Mouse (Mus musculus) ZHBTc4 (cell line): ENCODE data around the gene Ero1l.

Source experiments
- DNase-seq: peaks from one replicate; pipeline ENCODE4 v3.0.0-alpha.2; 2011; ENCODE audit warnings: low read depth, low spot score

The Ero1l gene

DNA sequence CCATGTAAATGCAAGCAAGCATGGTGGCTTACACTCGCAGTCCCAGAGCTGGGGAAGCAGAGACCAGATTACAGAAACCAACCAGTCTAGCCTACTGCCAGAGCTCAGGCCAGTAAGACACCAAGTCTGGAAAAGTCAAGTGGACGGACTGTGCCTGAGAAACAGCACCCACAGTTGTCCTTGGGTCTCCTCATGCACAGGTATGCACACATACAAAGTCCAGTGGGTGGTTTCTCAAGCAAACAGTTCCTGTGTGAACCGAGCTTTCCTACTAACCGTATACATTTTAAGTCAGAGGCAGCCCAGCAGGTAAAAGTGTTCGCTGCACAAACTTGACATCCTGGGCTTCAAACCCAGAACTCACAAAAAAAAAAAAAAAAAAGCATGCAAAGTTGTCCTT lies 12.7 kb downstream of the Ero1l start:
- DNase-seq: no peak

- no peak for DNase-seq
These were observed 14.2 kb downstream of the Ero1l start for GRCm38 (mm10) chr14:45304389-45304788.

GRCm38 (mm10) chr14:45303939-45304338 lies 14.6 kb downstream of the Ero1l start:
- no peak for DNase-seq

DNA sequence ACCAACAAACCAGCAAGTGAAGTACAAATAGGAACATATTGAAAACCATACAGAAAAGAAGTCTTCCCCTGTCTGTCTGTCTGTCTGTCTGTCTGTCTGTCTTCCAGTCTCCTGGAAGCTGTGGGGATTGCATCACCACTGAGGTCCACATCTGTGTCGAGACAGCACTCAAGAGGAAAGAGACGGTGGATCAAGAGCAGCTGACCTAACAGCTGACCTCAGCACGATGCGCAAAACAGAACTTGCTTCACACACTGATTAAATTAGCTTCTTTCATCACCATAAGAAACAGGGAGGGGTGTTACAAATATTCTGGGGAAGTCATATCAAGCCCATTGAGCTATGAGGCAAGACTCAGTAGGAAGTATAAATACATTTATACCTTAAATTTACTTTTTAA lies 27.0 kb downstream of the Ero1l start:
- no peak for DNase-seq

DNA sequence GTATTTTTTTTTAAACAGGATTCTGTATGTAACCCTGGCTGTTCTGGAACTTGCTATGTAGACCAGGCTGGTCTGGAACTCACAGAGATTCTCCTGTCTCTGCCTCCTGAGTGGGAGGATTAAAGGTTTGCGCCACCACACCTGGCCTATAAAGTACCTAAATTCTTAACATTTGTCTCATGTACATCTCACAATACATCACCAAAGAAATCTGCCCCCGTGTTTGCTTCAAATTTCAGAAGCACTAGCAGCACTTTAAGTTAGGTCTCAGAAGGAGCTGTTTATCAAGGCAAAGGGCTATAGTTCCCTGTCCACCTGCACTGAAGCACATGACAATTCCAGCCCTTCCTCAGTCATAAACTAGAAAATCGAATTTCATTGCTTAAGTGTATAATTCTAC lies 36.5 kb downstream of the Ero1l start:
- DNase-seq: no peak

DNA sequence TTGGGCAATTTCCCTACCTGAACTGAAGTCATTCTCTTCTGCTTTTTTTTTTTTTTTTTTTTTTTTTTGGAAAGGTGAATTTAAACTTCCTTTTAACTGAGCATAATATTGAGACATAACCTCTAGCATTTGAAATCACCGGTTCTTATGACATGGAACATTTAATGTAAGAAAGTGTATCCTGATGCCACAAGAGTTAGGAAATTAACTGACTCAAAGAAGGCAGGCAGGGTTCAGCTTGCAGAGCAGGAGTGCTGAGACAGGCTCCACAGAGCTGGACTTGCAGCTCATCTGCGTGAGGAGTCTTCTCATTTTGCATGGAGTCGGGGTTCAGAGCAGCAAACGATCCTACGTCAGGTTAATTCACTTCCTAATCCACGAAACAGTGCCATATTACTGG lies 42.8 kb downstream of the Ero1l start:
- DNase-seq: no peak

- DNase-seq: no peak
These were observed 54.6 kb downstream of the Ero1l start for GRCm38 (mm10) chr14:45263831-45264592.

GRCm38 (mm10) chr14:45251548-45252076 lies 67.0 kb downstream of the Ero1l start:
- no peak for DNase-seq

GRCm38 (mm10) chr14:45241613-45242012 lies 77.0 kb downstream of the Ero1l start:
- DNase-seq: peak; percentile 32

GRCm38 (mm10) chr14:45239042-45239441 lies 79.5 kb downstream of the Ero1l start:
- no peak for DNase-seq
